Mouse (Mus musculus): ENCODE measurements at regions not wholly inside any gene's neighbourhood (a gene's known extent, or its start where the extent isn't known, plus 50 kb on each side); places are given as distances from the start of the nearest gene placed in this dataset.

GRCm38 (mm10) chr14:48754080-48754720 is 80.6 kb upstream of the Otx2 start:
- DNase-seq (ENCODE audit: low read depth, low spot score), result no peak

DNA sequence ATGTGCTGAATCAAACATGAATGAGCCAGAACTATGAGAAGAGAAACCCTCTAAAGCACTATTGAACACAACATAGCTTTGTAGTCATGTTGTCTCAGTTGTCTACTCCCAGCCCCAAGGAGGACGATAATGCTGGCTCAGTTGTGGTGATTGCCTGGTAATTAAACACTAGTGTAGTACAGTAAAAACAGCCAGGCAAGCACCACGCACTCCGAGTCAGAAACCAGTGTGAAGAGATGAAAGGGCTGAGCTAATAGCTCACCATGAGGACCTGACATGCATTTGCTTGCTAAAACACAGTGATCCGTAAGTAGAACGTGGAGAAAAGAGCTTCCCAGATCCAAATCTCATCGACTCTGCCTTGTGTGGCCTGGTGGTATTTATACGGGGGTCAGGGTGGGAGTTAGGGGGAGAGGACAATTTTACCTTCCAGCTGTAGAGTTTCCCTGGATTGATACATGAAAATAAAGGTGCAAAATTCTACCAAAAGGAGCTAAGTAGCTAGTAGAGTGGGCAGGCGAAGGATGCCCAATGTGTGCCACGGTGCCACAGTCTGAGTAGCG is 80.0 kb upstream of the Otx2 start:
- DNase-seq (ENCODE audit: low read depth, low spot score), result no peak

DNA sequence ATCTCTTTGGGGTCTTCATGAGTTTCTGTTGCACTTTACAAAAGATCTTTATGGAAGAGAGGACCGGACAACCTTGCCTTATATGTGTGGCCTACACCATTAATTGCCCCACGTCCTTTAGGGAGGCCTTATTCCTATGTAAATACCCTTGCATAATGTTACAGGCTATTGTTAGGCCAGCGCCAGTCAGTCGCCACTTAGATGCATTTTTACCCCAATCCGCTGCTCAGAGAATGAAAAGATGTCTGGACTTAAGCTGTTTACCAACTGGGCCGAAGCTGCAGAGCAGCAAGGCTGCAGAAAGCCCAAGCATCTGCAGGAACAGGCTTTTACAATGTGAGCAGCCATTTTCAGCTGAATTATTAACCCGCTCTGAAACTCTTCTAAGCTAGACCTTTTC is 79.5 kb upstream of the Otx2 start:
- DNase-seq (ENCODE audit: low read depth, low spot score), result no peak

GRCm38 (mm10) chr14:48752579-48752905 is 78.9 kb upstream of the Otx2 start:
- no peak for DNase-seq (ENCODE audit: low read depth, low spot score)

- DNase-seq (ENCODE audit: low read depth, low spot score), result no peak
Measured at GRCm38 (mm10) chr14:48751751-48752578, 78.3 kb upstream of the Otx2 start.

DNA sequence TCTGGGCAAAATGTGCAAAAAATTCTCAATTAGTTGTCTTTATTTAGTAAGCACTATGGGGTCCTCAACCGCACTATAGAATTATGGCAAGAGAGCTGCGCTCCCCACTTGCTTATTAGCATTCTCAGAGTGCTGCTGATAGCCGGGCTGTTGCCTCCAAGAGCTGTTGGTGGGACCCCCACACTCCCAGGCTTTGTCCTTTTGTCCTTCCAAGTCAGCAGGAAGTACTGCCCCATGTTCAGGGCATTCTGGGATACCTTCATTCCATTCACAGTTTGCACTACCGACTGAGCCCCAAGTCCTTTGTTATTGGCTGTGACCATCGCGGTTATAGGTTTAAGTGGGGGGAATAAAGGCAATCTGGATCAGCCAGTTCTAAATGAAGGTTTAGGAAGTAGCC is 77.4 kb upstream of the Otx2 start:
- no peak for DNase-seq (ENCODE audit: low read depth, low spot score)

DNA sequence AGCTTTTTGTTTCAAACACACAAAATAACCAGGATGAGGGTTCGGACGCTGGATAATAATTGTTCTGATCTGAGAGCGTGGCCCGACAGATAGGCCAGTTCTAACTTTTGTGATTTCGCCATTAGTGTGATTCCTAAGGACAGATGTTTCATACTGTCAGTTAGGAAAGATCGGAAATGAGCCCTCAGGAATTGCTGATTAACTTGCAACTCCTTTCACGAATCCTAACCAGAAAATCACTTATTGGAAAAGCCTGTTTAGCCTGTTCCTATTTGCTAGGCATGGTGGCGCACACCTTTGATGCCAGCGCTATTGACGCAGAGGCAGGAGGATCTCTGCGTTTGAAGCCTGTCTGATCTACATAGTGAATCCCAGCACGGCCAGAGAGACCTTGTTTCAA is 75.4 kb upstream of the Otx2 start:
- no peak for DNase-seq (ENCODE audit: low read depth, low spot score)

DNA sequence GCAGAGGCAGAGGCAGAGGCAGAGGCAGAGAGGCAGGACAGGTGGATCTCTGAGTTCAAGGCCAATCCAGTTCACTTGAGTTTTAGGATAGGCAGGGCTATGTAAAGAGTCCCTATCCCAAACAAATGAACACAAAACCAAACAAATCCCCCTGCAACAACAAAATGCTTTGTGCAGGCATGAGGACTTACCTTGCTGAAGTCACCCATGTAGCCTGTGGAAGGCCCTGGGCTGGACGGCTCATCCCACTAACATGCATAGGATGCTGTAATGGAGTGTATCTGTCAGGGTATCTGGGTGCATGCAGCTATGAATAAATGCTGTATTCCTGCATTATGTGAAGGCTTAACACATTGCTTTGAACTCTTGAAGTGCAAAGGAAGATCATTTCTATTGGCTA is 74.3 kb upstream of the Otx2 start:
- no peak for DNase-seq (ENCODE audit: low read depth, low spot score)

GRCm38 (mm10) chr14:48740942-48741602 is 67.5 kb upstream of the Otx2 start:
- no peak for DNase-seq (ENCODE audit: low read depth, low spot score)

- DNase-seq (ENCODE audit: low read depth, low spot score), result no peak
Measured at GRCm38 (mm10) chr14:48739121-48739520, 65.5 kb upstream of the Otx2 start.

GRCm38 (mm10) chr14:48738641-48739040 is 65.0 kb upstream of the Otx2 start:
- no peak for DNase-seq (ENCODE audit: low read depth, low spot score)

DNA sequence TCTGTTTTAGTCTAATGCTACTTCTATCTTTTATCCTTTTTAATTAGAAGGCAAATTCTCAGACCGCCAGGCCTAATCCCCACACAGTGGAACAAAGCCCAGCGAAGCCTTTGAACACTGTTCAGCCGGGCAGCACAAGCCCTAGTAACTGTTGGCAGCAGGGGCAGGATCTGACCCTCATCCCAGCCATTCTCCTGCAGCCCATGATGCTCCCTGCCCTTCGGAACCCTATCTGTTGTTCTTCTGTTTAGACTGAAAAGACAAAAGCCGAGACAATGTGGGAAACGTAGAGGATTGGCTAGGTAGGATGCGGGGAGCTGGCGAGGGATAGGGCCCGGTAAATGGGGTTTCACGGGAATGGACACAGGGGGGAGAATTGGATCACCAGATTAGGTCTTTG is 64.6 kb upstream of the Otx2 start:
- no peak for DNase-seq (ENCODE audit: low read depth, low spot score)

GRCm38 (mm10) chr14:48736969-48737860 is 63.6 kb upstream of the Otx2 start:
- DNase-seq (ENCODE audit: low read depth, low spot score), result no peak

DNA sequence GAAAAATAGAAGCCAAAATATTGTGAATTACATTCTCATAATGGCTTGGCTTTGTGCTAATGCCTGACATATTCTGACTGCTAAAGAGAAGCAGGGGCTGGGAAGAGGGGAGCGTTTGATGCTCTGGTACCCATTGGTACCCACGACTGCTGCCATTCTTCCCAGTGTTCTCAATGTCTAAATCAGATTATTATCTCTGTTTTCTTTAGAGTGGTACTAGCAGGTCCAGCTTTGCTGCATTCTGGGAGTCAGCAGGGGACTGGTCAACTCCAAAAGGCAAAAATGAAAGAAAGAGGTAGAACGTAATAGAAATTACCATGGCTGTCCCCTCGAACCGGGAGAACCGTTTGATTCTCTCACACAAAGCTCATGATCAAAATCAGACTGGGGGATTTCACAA is 62.6 kb upstream of the Otx2 start:
- DNase-seq (ENCODE audit: low read depth, low spot score), result no peak

GRCm38 (mm10) chr14:48729996-48730395 is 56.4 kb upstream of the Otx2 start:
- no peak for DNase-seq (ENCODE audit: low read depth, low spot score)

All from mesoderm, embryonic 11.5 days (tissue).